Mouse (Mus musculus): ENCODE measurements at regions not wholly inside any gene's neighbourhood (a gene's known extent, or its start where the extent isn't known, plus 50 kb on each side); places are given as distances from the start of the nearest gene placed in this dataset.

GRCm38 (mm10) chr13:39950203-39950602, 411.0 kb downstream of the Ofcc1 start:
- no peak for DNase-seq

DNA sequence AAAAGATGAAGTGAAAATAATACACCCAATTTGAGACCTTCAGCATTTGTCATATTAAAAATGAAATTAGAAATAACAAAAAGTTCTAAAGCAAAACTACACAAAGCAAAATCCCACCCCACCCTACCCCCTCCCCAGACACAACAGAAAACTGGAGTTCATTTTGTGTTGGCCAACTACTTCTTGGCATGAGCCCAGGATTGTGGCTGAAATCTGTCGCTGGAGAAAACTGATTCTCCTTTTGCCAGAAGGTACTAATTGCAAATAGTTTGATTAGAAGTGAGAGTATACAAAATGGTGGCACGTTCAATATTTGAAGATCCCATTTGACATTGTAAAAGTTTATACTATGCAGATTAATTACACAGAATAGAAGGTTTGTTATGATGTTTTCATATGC, 426.0 kb downstream of the Ofcc1 start:
- no peak for DNase-seq

GRCm38 (mm10) chr13:39931487-39931886, 429.8 kb downstream of the Ofcc1 start:
- no peak for DNase-seq

DNA sequence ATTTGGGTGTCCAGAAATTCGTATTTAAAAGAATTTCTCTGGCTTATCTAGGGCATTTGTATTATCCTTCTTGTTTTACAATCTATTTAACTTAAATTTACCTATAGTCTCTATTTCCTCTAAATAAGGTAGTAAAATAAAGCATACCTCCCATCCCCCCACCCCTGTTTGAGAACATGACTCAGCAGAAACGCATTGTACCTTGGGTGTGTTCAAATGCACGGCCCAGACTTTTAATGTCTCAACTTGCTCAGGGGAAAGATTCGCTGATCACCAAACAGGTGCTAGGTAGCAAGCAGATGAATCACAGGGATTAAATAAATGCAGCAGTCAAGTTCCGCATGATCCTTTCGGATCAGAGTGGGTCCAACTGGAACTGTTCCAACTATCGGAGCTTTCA, 432.7 kb downstream of the Ofcc1 start:
- DNase-seq = no peak

DNA sequence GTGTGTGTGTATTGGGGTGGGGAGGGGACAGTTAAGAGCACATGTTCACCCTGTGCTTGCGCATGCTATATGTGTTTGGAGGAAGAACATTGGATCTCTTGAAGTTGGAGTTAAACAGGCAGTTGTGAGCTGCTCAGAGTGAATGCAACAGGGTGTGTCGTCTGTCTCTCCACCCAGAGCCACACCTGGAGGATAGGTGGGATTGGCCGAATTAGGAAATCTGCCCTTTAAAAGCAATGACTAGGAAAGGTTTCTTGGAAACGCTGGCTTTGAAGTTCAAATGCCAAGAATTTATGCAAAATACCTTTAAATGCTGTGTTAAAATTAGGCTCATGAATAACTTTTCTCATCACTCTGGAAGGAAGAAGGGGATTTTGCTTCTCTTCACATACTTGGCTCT, 436.9 kb downstream of the Ofcc1 start:
- DNase-seq = no peak

DNA sequence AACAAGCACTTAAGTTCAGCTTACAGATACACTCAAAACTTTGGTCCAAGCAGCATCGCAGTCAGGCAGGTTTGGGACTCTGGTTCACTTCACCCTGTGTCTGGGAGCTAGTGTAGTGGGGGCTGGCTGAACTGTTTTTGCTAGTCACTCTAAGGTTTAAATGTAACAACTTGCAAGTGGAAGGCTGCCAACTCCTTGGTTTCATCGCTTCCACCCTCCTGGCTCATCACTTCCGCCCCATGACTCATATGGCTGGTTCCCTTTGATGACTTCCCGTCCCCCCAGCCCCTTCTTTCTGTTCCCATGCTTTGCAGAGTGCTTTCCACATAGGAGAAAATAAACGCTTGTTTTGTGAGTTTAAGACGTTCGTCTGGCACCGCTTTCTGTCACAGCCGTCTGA, 438.1 kb downstream of the Ofcc1 start:
- DNase-seq = no peak

DNA sequence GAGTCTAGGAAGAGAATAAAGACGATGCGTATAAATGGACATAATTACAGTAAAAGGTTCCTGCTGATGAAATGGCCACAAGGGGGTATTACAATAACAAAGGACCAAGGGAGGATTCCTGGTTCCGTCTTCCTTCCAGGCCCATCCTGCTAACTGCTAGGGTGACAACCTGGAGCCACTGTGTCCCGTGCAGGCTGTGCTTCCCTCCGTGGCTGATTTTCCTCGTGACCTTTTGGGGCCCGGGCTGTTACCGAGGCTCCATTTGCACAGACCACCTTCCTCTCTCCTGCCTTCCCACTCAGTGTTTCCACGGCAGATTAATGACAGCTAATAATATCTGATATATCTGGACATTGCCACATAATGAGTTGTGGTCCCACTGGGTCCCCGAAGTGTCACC, 453.5 kb downstream of the Ofcc1 start:
- no peak for DNase-seq

- no peak for DNase-seq
Observed at GRCm38 (mm10) chr13:39904264-39904663, 457.0 kb downstream of the Ofcc1 start.

GRCm38 (mm10) chr13:39903319-39903718, 457.9 kb downstream of the Ofcc1 start:
- no peak for DNase-seq

DNA sequence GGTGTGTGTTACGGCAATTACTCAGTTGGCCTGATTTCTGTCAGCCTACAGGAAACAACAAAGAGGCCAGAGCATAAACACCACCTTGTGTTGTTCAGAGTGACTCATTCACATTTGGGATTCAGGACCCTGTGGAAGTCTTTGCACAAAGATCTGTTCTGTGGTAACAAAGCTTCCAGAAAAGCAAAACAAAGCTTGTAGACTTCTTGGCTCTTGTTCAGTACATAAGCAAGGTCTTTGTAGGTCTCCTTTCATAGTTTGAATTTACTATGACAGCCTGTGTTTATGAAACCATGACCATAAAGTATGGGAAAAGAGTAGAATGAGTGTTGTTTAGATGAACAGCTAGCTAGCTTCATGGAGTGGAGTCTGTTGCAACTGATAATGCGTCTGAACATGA, 461.9 kb downstream of the Ofcc1 start:
- no peak for DNase-seq

GRCm38 (mm10) chr13:39898412-39898979, 462.8 kb downstream of the Ofcc1 start:
- DNase-seq = no peak

GRCm38 (mm10) chr13:39894159-39894558, 467.1 kb downstream of the Ofcc1 start:
- DNase-seq = no peak

DNA sequence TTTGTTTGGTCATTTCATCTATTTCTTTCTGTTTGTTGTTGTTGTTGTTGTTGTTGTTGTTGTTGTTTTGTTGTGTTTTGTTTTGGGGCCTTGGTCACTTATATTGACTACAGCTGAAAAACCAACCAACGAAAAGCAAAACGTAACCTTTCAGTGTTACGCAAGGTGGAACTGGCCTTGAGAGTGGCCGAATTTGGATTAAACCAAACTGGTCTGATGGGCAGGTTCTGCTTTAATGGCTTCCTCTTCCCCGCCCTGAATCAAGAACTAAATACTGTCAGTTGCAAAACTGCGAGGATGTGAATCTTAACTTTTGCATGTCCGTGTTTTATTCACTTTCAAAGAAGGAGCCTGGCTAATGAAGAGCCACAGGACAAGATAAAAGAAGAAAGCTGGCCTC, 480.2 kb downstream of the Ofcc1 start:
- no peak for DNase-seq

GRCm38 (mm10) chr13:39880136-39880535, 481.1 kb downstream of the Ofcc1 start:
- DNase-seq = no peak

GRCm38 (mm10) chr13:39877361-39878141, 483.7 kb downstream of the Ofcc1 start:
- DNase-seq = no peak

DNA sequence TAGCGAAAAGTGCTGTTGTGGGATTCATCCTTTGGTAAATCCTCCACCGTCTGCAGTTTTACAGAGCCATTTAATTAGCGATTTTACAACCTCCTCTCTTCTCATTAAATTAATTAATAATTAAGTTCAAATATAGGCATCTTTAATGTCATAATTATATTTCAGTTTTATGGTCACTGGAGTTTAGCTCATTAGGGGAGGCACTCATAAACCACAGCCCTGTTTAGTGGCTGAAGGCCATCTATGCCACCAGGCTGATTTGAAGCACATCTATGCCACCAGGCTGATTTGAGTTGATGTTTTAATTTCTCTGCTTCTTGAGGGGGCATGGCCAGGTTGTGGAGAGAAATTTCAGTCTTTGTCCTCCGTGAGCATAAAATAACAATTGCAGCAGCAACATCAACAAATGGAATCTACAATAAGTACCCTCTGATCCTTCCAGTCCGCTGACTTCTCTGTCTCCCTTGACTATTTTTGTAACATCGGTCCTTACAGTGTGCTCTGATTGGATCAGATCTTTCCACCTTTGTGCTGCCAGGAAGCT, 508.9 kb downstream of the Ofcc1 start:
- DNase-seq = no peak

- DNase-seq = no peak
Observed at GRCm38 (mm10) chr13:39849391-39849790, 511.9 kb downstream of the Ofcc1 start.

DNA sequence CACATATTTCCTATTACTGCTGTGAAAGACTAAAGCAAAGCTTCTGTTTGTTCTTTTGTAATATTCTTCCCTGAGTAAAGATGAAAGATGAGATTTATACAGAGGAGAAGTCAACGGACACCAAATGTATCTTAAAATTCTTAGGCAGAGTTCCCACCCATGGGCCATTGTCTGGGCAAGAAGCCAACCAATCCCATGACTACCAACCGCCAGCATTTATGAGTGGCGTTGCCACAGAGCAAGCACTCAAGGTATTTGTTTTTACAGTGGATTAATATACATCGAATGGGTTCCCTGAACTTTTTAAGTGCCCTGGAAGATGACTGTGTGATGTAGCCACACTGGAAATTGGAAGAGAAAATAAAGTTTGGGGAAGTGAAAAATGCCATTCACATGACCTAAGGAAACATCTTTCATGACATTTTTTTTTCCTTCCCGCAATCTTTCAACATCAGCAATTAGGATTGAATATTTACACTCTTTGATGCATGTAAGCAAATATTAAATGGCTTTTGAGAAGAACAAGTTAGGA, 525.1 kb downstream of the Ofcc1 start:
- DNase-seq = no peak

GRCm38 (mm10) chr13:39835302-39835701, 525.9 kb downstream of the Ofcc1 start:
- DNase-seq = no peak

- no peak for DNase-seq
Observed at GRCm38 (mm10) chr13:39834521-39835245, 526.6 kb downstream of the Ofcc1 start.

GRCm38 (mm10) chr13:39823965-39824555, 537.2 kb downstream of the Ofcc1 start:
- DNase-seq = peak; percentile 22

DNA sequence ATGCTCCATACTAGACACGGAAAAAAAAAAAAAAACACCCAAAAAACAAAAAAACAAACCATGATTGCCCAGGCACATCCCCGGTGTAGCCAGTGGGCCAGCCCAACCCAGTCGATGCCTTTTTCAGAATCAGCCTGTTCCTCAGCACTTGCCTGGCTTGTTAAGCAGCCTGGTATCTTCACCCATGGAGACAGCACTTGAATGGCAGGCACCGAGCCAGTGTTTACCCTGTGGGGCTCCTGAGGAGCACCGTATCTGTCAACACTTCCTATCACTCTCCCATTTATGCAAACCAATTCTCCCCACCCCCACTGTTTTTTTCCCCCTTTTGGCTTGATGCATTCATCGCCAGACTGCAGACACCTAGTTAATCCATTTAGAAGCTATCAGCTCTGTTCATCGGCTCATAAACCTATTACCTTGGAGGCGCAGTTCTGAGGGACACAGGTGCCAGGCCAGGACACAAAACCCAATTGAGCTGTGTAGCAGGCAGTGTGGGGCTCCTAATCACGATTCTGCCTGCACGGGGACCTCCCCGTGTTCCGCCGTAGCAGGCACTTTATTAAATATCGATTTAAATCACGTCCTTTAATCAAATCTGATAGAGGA, 537.8 kb downstream of the Ofcc1 start:
- no peak for DNase-seq

- DNase-seq = no peak
Observed at GRCm38 (mm10) chr13:39774554-39774953, 586.7 kb downstream of the Ofcc1 start.
